Mouse (Mus musculus) testis, postnatal 14 days (tissue): ENCODE data around the gene Gm20388.
"Not testable (repeated sequence)": the region's sequence is repeated elsewhere in the genome, so short reads cannot be mapped to it uniquely, and the experiment has no call there.

ENCODE experiments used
- DNase-seq: peaks from one replicate; pipeline ENCODE4 v3.0.0; 2021; ENCODE audit warnings: low spot score

Gene Gm20388

DNA sequence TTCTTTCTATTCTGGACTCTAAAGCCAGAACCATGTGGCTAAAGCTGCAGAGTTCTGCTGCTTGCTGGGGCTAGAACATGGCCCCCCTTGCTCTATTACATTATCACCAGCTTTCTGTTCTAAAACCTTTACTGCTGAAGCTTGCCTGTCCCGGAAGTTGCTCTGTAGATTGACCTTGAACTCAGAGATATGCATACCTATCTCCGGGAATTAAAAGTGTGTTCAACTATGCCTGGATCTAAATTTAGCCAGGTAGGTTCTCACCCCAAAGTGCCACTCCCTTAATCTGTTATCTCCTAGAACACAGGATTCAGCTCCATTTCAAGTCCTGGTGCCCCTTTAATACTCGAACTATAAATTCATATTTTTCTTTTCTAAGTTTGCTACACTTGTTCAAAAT lies 4100.9 kb downstream of the Gm20388 start:
- DNase-seq, result no peak

DNA sequence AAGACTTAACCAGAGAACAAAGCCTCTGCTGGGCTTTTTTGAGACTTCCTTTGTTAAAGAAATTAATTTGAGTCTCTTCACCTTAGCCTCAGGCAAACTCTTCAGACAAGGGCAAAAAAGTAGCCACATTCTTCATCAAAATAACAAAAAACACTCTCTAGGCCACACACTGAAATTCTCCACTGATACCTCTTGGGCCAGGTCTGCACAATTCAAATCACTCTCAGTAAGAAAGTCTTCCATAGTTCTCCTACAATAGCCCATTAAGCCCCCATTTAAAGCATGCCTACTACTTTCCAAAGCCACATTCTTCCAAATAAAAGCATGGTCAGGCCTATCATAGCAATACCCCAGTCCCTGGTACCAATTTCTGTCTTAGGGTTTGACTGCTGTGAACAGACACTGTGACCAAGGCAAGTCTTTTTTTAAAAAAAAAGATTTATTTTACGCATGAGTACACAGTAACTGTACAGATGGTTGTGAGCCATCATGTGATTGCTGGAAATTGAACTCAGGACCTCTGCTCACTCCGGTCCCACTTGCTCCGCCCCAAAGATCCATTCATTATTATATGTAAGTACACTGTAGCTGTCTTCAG lies 4101.4 kb downstream of the Gm20388 start:
- no peak for DNase-seq

DNA sequence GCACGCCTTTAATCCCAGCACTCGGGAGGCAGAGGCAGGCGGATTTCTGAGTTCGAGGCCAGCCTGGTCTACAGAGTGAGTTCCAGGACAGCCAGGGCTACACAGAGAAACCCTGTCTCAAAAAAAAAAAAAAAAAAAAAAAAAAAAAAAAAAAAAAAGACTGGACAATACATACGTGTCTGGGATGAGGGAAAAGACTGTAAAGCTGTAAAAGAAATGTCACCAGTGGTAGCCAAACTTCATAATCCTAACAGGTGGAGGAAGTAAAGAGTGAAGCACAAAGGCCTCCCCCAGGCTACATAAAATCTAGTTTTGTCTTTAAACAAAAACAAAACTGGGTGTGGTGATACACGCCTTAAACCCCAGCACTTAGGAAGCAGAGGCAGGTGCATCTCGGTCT lies 4103.7 kb downstream of the Gm20388 start:
- not testable (repeated sequence) for DNase-seq

DNA sequence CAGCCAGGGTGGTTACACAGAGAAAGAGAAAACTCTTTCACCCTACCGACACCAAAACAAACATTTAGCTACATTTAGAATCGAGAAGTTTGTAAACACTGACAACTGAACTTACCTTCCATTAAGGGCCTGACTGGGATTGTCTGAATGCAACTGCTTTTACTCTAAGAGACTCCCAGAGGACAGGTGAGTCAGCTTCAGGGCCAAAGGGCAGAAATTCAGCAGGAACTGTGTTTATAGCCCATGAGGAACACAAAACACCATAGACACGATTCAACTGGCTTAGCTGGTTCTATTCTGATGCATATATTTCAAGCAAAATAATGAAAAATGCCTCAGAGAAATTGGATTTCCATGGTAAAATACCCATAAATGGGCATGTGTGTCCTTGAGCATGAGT lies 4104.1 kb downstream of the Gm20388 start:
- no peak for DNase-seq

DNA sequence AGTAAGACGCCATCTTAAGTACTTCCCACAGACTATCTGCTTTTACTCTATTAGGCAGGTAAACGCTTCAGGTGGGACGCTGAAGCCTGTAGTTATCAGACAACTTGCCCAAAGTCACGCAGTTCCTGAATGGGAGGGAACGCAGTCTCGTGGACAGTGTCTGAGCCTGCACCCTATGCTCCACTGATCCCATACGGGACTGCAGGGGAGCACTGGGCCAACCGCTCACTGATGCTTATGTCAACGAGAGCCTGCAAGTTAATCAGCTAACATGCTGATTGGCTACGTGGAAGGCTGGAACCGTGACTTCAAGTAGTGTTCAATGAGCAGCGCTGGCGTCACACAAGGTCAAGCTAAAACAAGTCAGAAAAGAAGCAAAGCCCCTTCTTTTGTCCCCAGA lies 4109.1 kb downstream of the Gm20388 start:
- DNase-seq, result no peak

DNA sequence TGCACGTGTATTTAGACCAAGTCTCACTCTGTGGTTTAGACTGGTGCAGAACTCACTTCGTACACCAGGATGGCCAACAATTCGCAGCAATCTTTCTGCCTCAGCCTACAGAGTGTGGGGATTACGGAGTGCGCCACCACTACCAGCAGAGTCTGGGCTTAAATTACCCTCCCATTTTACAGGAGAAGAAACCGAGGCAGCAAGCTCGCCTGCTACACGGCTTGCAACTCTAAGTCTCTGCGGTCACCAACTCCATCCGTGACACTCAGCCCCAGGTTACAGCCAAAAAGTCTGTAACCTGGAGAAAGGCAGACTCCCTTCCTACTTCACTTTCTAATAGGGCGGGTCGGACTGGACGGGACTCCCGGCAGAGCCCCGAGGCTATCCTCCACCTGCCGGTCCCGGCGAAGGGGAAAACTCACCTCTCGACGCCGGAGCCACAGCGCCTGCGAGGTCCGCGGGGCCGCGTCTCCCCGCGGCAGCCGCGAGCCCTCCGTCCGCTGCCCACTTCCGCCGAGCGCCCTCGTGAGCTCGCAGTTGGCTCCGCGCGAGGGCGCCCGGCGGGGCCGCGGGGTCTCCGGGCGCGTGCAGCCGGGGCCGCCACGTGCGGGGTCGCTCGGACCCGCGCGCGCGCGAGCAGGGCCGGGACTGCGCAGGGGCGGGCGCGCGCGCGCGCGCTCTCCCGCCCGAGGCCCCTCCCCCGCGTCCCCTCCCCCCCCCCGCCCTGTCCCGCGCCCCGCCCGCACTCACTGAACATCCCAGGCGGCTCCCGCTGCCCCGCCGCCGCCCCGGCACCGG lies 4110.0 kb downstream of the Gm20388 start:
- peak; percentile 80 for DNase-seq

DNA sequence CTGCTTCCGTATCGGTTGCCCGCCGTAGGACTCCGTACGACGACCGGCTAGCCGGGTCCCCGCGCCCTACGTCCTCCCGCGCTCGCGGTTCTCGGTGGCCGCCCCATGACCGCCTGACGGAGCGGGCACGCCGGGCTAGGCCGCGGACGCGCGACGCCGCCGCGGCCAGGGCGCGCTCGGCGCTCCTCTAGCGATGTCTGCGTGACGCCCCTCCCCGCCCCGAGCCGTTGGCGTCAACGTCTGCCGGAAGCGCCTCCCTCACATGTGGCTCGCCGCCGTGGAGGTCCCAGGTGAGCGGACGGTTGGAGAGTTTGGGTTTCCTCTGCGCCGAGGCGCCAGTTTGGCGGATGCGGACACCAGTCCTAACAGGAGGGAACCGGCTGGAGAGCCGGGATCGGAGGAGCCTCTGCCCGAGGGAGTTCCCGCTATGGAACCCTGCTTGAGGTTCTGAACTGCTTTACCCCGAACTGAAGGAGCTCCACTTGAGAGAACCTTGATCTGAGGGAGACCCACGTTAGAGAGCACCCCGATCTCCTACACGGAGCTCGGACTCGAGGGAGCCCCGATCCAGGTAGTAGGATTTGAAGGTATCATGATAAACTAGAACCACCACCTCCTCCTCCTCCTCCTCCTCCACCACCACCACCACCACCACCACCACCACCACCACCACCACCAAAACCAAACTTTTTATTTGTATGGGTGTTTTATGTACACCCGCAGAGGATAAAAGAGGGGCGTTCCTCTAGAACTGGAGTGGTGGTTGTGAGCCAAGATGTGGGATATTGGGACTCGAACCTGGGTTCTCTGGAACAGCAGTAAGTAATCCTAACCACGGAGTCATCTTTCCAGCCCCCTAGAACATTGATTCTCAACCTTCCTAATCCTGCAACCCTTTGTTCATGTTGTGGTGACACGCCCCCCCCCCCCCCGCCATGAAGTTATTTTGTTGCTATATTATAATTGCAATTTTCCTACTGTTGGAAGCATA lies 4110.9 kb downstream of the Gm20388 start, which contains the start of the genes Taf5l and Urb2:
TSS of gene Taf5l (minus strand) at position 161 of the 991 bp plus-strand sequence.
TSS of gene Urb2 (plus strand) at position 272 of the 991 bp plus-strand sequence.
- peak; percentile 94 for DNase-seq

DNA sequence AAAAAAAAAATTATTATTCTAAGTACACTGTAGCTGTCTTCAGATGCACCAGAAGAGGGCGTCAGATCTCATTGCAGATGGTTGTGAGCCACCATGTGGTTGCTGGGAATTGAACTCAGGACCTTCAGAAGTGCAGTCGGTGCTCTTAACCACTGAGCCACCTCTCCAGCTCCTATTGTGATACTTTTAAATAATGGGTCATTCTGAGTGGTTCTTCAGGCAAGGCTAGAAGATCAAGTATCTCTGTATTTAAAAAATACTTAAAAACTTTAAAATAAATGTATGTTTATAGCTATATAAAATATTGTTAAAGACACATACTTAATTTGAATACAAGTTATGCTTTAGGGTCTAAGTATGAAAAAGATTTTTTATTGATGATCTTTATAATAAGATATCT lies 4115.6 kb downstream of the Gm20388 start:
- not testable (repeated sequence) for DNase-seq

DNA sequence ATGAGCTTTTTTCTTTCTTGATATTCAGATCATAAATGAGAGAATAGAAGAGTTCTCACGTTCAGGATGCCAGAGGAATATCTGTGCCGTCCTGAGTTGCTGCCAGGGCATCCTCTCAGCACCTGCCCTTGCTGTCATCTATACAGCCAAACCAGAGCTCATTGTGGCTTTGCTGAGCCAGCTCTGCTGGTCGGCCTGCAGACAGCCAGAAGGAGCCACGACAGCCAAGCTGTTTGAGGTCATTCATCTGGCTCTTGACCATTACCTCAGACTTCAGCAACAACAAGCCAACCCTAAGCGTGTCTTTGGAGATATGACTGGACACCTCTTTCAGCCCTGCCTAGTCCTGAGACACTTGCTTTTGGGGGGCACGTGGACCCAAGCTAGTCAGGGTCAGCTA lies 4117.2 kb downstream of the Gm20388 start:
- no peak for DNase-seq

DNA sequence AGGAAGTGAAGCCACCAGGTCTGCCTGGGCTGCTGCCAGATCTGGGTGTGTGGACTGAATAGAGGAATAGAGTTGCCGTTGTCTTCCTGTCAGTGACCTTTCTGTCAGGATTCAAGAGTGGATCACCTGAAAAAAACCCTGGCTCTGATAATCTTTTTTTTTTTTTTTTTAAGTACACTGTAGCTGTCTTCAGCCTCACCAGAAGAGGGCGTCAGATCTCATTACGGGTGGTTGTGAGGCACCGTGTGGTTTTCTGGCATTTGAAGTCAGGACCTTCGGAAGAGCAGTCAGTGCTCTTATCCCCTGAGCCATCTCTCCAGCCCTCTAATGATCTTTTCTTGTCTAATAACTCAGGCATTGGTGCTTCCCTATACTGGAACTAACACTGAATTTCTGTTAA lies 4122.8 kb downstream of the Gm20388 start:
- no peak for DNase-seq

DNA sequence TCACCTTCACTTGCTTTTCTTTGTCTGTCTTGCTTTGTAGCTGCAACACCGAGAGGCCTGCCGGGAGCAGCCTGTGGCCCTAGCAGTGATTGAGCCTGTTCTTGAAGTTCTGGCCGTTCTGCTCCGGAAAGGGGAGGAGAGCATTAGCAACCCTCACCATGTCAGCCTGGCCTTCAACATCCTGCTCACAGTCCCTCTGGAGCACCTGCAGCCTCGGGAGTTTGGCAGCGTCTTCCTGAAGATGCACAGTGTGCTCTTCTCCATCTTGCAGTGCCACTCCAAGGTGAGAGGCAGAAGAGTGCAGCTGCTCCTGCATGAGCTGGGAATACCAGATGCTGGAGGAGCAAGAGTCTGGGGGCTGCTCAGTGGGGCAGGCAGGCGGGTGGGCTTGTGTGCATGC lies 4127.5 kb downstream of the Gm20388 start:
- no peak for DNase-seq

DNA sequence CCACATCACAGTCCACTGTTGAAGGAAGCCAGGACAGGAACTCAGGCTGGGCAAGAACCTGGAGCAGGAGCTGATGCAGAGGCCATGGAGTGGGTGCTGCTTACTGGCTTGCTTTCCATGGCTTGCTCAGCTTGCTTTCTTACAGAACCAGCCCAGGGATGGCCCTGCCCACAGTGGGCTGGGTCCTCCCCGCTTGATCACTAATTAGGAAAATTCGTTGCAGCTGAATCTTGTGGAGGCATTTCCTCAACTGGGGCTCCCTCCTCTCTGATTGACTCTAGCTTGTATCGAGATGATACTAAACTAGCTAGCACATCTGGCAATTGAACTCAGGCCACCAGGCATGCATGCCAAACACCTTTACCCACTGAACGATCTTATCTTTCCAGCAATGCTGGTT lies 4128.7 kb downstream of the Gm20388 start:
- no peak for DNase-seq

DNA sequence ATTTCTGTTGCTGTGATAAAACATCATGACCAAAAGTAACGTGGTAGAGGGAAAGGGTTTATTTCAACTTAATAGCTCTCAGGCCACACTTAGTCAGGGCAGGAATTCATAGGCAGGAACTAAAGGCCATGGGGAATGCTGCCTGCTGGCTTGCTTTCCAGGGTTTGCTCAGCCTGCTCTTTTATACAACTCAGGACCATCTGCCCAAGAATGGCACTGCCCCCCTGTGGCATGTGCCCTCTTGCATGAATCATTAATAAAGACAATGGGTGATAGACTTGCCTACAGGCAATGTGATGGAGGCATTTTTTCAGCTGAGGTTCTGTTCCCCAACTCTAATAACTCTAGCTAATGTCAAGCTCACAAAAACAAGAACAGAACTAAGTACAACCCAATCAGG lies 4131.6 kb downstream of the Gm20388 start:
- DNase-seq, result no peak

DNA sequence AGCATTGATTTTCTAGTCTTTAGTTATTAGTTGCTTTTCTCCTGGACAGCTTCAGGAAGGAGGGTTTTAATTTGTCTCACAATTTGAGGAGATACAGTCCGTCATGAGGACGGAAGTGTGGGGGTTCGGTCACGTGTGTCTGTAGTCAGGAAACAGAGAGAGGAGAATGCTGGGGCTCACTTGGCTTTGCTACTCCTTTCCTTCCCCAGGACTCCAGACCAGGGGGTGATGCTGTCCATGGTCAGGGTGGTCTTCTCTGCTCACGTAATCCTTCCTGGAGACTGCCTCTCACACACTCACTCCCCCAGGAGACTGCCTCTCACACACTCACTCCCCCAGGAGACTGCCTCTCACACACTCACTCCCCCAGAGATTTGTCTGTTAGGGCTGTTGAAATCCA lies 4133.8 kb downstream of the Gm20388 start:
- no peak for DNase-seq

DNA sequence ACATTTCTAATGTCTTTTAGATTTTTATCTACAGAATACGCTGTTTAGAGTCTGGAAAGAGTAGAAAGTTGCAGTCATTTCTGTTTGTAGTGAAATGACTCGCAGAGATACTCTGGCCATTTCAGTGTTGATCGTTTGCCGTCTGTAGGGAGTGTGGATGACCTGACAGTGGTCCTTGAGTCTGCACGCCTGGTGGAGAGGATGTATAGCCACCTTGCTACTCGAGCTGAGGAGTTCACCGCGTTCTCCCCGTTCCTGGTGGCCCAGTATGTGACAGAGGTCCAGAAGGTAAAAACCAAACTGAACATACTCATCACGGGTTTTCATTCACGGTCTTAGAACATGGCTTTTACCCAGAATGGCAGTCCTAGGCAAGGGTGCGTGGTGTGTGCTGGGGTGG lies 4134.3 kb downstream of the Gm20388 start:
- DNase-seq, result no peak

DNA sequence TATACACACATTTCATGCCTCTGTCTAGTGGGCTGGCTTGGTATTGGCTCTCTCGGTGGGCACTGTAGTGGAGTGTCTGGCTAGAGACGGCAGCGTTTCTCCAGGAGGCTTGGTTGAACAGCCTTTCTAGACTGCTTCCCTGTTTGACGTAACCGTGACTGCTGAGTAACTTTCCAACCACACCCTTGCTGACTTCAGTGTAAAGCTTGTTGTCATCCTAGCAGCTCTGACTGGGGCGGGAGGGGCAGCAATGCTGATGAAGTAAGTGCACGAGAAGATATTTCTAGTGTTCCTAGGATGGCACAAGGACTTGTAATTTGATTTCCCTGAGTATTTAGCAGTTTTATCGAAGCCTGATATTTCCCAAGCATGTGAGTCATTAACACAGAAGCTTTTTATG lies 4135.2 kb downstream of the Gm20388 start:
- DNase-seq, result no peak

DNA sequence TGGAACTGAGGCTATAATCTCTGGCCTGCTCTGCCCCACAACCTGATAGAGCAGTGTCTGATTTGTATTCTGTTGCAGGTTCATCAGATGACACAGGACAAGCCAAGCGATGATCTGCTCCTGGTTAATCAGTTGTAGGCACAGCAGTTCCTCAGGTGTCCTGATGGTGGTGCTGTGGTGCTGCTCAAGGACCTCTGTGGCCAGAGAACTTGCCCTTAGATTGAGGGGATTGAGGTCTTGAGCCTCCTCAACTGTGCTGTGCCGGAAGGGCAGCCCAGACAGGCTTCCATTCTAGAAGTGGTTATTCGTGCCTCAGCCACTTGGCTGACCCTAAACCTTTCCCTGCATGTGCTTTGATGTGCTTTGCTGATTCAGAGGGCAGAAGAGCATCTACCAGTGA lies 4141.5 kb downstream of the Gm20388 start:
- no peak for DNase-seq

DNA sequence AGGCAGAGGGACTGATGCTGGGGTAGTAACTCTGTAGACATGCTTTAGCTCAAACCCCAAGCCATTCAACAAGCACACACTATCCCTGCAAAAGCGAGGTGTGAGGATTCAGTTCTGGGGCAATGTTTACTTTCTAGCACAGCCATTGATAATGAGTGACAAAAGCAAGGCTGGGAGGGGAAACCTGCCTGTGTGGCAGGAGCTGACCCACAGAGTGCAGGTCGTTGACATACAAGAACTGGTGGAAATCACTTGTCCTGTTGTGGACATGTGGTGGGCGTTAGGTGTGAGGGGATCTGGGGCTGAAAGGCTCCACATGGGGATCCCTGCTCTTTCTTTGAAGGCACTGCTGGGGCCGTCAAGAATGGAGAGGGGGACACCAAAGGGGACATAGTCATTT lies 4141.9 kb downstream of the Gm20388 start:
- DNase-seq, result no peak

DNA sequence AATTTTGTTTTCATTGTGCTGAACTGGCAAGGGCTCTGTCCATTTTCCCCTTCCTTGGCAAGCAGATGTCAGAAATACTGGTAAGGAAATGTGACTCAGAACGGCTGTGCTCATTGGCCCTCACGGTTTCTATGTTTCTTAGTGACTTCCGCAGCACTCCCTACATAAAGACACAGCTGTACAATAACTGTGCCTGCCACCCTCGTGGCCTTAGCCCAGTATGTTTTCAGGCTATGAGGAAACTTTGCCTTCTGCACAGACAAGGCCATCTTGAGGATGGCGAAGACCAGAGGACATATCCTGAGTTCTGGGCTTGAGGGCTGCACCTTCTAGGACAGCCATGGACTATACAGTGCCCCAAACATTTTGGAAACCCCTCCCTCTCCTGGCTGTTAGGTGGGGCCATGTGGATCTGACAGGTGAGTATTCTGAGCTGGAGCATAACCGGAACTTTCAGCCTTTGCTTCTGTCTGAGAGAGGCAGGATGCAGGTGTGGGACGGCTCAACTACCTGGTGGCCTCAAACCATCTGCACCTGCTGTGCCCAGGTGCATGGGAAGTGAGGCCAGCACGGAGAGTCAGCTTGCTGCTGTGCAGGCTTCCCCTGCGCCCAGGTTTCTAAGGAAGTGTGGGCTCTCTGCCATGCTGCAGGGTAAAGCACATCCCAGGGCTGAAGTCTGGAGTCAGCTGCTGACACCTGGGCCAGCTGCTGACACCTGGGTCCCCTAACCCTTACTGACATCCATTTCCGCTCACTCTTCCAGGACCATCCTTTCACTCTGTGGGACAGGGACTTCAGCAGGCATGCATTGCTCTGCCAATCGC lies 4146.4 kb downstream of the Gm20388 start:
- no peak for DNase-seq

DNA sequence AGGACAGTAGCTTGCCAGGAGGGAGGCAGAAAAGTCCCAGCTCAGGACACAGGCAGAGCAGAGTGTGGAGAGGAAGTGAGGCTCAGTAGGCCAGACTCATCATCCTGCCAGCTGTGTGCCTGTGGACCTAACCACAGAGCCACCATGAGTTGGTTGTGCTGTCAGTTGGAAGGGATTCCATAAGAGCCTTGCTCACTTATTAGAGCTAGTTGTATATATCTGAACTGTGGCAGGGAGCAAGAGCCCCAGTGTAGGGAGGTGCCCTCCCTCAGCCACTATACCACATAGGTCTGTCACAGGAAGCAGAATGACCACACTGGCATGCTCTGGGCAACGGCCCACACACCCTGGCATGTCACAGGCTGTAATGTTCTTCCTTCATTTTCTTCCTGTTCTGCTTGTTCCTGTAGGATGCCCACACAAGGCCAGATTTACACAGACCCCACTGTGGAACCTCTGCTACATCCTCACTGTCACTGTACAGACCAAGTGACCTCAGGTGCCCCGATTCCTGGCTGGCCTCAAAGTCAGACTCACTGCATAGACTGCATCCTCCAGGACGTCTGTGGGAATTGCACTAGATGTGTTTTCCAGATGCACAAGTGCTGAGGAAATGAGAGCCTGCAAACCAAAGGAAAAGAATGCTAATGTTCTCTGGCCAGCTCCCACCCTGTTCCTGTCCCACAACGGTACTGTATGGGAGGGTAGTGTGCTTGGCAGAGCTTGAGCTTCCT lies 4155.9 kb downstream of the Gm20388 start:
- DNase-seq, result no peak
